Mouse (Mus musculus) large intestine, adult 2 months (tissue): ENCODE measurements around the gene H2-DMb1. TPM values are rescaled to one million over a fixed set of nuclear protein-coding genes. Genes with fewer than 3 reads are reported as not detected.

ENCODE experiments used
- DNase-seq: peaks from one replicate; pipeline ENCODE4 v3.0.0-alpha.2; 2012; ENCODE audit warnings: low read depth, low spot score
- WGBS: fragments of 180-500 bp; shearing (Covaris S2); methylation state at CpG from one replicate; pipeline ENCODE4 v1.1.7; 2018; 5-methylcytosine and 5-hydroxymethylcytosine counted together
- polyA plus RNA-seq: library from polyadenylated mRNA; depleted of rRNA; stranded (reverse); fragments of >200 nt; gene quantifications from 2 replicates; pipeline ENCODE4 v1.2.3, GENCODE M21; 2012

The H2-DMb1 gene
- polyA plus RNA-seq, 1 experiment = 322 TPM

GRCm38 (mm10) chr17:34186885-34187260 lies 34.0 kb downstream of the H2-DMb1 start:
- DNase-seq = no peak
- WGBS = 1% methylated on average over 14 of the region's 14 CpGs

GRCm38 (mm10) chr17:34187261-34187916 lies 34.5 kb downstream of the H2-DMb1 start, which contains the start of the genes Tap1 and Psmb9:
Gene Tap1, plus strand, starts transcription at chr17:34187553.
Gene Psmb9, minus strand, starts transcription at chr17:34187764.
- under 1% methylated on average over 46 of the region's 46 CpGs for WGBS

DNA sequence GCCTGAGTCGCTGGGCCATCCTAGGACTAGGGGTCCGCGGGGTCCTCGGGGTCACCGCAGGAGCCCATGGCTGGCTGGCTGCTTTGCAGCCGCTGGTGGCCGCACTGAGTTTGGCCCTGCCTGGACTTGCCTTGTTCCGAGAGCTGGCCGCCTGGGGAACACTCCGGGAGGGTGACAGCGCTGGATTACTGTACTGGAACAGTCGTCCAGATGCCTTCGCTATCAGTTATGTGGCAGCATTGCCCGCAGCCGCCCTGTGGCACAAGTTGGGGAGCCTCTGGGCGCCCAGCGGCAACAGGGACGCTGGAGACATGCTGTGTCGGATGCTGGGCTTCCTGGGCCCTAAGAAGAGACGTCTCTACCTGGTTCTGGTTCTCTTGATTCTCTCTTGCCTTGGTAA lies 35.1 kb downstream of the H2-DMb1 start:
- WGBS = 2% methylated on average over 20 of the region's 20 CpGs
- no peak for DNase-seq

More at GRCm38 (mm10) chr17:34187261-34187916, 34.5 kb downstream of the H2-DMb1 start, which contains the start of the genes Tap1 and Psmb9:
- peak; percentile 97 for DNase-seq

- WGBS = 83% methylated on average over 6 of the region's 6 CpGs
- DNase-seq = no peak
These were observed 36.1 kb downstream of the H2-DMb1 start for GRCm38 (mm10) chr17:34188986-34189385.

DNA sequence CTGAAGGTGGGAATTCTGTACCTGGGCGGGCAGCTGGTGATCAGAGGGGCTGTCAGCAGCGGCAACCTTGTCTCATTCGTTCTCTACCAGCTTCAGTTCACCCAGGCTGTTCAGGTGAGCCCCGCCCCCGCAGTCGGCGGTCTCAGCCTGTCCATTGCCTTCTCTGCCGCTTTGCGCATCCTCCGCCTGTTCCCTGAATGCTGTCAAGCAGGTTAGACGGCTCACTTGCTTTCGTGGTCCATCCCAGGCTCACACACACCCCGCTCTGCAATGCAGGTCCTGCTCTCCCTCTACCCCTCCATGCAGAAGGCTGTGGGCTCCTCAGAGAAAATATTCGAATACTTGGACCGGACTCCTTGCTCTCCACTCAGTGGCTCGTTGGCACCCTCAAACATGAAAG lies 40.0 kb downstream of the H2-DMb1 start:
- WGBS = 40% methylated on average over 16 of the region's 16 CpGs

GRCm38 (mm10) chr17:34193468-34193867 lies 40.6 kb downstream of the H2-DMb1 start:
- WGBS = 71% methylated on average over 8 of the region's 8 CpGs
- DNase-seq = no peak

More for the DNA sequence above, 40.0 kb downstream of the H2-DMb1 start:
- DNase-seq = no peak

DNA sequence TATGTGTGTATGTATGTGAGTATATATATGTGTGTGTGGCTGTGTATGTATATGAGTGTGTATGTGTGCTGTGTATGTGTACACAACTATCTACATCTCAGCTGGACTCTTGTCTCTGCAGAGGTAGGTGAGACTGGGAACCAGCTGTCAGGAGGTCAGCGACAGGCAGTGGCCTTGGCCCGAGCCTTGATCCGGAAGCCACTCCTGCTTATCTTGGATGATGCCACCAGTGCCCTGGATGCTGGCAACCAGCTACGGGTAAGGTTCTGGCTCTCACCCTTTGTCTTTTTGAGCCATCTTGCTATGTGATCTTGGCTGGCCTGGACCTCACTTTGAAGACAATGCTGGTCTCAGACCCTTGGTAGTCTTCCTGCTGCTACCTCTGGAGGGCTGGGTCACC lies 41.9 kb downstream of the H2-DMb1 start:
- no peak for DNase-seq
- WGBS = 97% methylated on average over 4 of the region's 4 CpGs

DNA sequence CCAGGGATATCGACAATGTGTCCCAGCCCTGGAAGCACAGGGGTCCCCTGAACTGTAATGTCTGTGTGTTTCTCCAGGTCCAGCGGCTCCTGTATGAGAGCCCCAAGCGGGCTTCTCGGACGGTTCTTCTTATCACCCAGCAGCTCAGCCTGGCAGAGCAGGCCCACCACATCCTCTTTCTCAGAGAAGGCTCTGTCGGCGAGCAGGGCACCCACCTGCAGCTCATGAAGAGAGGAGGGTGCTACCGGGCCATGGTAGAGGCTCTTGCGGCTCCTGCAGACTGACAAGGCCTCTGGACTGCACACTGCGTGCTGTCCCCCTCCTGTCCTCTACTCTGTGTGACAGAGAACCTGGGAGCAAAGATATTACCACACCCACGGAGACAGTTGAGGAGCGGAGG lies 43.6 kb downstream of the H2-DMb1 start:
- no peak for DNase-seq
- WGBS = 86% methylated on average over 12 of the region's 12 CpGs

DNA sequence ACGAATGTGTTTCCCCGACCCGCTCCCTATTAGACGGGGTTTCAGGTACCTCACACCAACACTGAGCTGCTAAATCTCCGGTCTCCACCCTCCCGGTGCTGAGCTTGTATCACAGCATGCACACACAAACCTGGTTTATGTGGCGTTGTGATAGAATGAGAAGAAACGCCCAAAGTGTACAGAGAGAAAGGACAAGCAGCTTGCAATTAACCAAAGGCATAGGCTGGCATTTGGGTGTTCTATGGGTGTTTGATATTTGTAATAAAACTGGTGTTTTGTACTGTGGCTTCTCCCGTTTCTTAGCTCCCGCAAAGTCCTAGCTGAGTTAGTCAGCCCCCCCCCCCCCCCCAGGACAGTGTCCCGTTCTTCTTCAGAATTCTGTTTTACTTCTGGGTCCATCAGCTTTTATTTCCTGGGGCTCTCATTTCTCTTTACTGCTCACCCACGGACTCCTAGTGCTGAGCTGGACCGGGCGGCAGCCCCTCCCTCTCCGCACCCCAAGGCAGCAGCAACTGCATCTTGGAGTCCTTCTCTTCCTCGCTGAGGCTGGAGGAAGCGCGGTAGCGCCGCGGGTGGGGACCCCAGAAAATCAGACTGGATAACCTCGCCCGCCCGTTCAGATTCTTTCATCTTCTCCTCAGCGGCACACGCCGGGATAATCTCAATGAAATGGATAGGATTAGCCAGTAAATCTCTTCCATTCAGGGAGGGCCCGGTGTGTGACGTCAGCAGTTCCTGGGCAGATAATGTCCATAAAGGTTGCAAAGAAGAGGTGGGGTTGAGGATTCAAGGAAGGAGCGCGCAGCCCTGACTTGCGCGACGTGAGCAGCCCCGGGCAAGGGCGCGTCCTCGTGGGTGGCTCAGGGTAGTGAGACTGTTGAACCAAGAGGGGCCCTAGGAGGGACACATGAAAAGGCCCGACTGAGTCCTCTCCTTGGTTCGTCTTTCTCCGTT lies 44.3 kb downstream of the H2-DMb1 start, which contains the start of gene Psmb8:
Psmb8 (plus strand) TSS at position 781 of the 954 bp plus-strand sequence.
- peak; percentile 88 for DNase-seq
- WGBS = 15% methylated on average over 41 of the region's 41 CpGs

DNA sequence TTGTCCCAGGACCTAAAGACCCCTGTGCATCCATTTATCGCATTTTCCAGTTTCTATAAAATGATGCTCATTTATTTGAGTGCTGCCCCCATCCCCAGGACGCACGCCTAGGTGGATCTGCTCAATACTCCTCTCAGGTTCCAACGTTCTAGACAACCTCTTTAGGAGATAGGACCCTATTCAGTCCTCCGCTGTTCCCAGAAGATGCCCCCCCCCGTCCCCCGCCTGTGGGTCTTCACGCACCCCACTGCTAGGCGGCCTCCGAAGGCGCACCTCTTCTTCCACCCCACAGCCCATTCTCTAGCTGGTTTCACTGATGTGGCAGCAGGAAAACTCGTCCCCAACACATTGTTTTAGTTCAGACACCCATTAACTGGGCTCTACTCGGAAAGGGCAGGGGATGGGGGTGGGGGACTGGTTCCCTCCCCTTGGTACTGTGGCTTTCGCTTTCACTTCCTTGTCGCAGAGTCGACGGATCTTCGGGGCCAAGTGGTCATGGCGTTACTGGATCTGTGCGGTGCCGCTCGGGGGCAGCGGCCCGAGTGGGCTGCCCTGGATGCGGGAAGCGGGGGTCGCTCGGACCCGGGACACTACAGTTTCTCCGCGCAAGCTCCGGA lies 45.1 kb downstream of the H2-DMb1 start:
- WGBS = 2% methylated on average over 32 of the region's 32 CpGs
- DNase-seq = no peak

- DNase-seq = no peak
- 17% methylated on average over 11 of the region's 11 CpGs for WGBS
These were observed 45.6 kb downstream of the H2-DMb1 start for GRCm38 (mm10) chr17:34198521-34198912.

DNA sequence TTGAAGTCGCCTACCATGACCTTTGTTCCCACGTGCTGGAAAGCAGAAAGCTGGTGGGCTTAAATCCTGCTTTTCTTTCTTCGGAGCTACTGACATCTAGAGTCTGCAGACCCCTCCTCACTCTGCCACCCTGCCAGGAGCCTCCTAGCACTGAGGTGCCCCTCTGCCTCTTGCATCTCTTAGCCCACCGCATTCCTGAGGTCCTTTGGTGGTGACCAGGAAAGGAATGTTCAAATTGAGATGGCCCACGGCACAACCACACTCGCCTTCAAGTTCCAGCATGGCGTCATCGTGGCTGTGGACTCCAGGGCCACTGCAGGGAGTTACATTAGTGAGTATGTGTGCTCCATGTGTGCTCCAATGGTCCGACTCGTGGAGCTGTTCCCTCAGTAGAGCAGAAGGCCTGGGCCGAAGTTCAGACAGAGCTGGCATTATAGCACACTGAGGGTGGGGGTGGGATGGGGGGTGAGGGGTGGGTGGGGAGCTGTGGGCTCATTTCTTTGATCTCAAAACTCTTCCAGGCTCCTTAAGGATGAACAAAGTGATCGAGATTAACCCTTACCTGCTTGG lies 46.3 kb downstream of the H2-DMb1 start:
- no peak for DNase-seq
- WGBS = 81% methylated on average over 12 of the region's 12 CpGs

GRCm38 (mm10) chr17:34200047-34200446 lies 47.2 kb downstream of the H2-DMb1 start:
- 91% methylated on average over 10 of the region's 10 CpGs for WGBS
- DNase-seq = no peak

- 82% methylated on average over 16 of the region's 16 CpGs for WGBS
- DNase-seq = no peak
These were observed 48.1 kb downstream of the H2-DMb1 start for GRCm38 (mm10) chr17:34200772-34201505.

GRCm38 (mm10) chr17:34201506-34202055 lies 48.7 kb downstream of the H2-DMb1 start:
- WGBS = 76% methylated on average over 7 of the region's 7 CpGs
- DNase-seq = no peak

DNA sequence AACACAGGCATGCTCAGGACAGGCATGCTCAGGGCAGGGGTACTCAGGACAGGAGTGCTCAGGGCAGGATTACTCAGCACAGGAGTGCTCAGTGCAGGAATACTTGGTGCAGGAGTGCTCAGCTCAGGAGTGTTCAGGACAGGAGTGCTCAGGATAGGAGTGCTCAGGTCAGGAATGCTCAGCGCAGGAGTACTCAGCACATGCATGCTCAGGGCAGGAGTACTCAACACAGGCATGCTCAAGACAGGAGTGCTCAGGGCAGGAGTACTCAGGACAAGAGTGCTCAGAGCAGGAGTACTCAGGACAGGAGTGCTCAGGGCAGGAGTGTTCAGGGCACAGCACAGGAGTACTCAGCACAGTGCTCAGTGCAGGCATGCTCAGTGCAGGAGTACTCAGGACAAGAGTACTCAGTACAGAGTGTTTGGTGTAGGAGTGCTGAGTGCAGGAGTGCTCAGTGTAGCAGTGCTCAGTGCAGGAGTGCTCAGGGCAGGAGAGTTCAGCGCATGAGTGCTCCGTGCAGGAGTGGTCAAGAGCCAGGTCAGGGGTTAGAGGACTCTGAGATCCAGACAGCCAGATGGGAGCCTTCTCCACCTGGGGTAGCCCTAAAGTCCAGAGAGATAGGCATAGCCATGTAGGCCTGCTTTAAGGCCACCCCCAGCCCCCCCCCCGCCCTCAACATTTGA lies 50.0 kb downstream of the H2-DMb1 start:
- 93% methylated on average over 4 of the region's 4 CpGs for WGBS
- no peak for DNase-seq

- WGBS = 79% methylated on average over 5 of the region's 5 CpGs
- no peak for DNase-seq
These were observed 50.6 kb downstream of the H2-DMb1 start, which contains the start of gene Tap2 for GRCm38 (mm10) chr17:34203444-34203843. Gene Tap2, plus strand, starts transcription at chr17:34203527.

- WGBS = under 1% methylated on average over 44 of the region's 44 CpGs
These were observed 51.6 kb downstream of the H2-DMb1 start for GRCm38 (mm10) chr17:34204303-34205010.

More at GRCm38 (mm10) chr17:34204303-34205010, 51.6 kb downstream of the H2-DMb1 start:
- no peak for DNase-seq
